Mouse (Mus musculus) bone marrow macrophage, adult 2 months (primary cell): ENCODE measurements around the gene Tmem151b. TPM values are rescaled to one million over a fixed set of nuclear protein-coding genes. Genes with fewer than 3 reads are reported as not detected.

Source experiments
- H3K27ac ChIP-seq: 2 replicates; pipeline ENCODE4 v1.5.1; 2012; ENCODE audit warnings: low read depth, low read length; ENCODE audit not compliant: insufficient read depth
- H3K4me1 ChIP-seq: 2 replicates; pipeline ENCODE4 v1.6.1; 2012; ENCODE audit warnings: low read length; ENCODE audit not compliant: control insufficient read depth, insufficient read depth
- H3K4me3 ChIP-seq: 2 replicates; pipeline ENCODE4 v1.5.1; 2012; ENCODE audit warnings: mild to moderate bottlenecking, low read length, moderate library complexity; ENCODE audit not compliant: insufficient read depth
- CTCF ChIP-seq: IDR thresholded peaks from 2 replicates; pipeline ENCODE4 v1.5.1; 2012; ENCODE audit warnings: low read depth, mild to moderate bottlenecking, low read length, moderate library complexity
- POLR2A ChIP-seq: IDR thresholded peaks from 2 replicates; pipeline ENCODE4 v1.6.1; 2012; ENCODE audit warnings: mild to moderate bottlenecking, low read depth, low read length, borderline replicate concordance
- polyA plus RNA-seq: library from polyadenylated mRNA; stranded (reverse); fragments of >200 nt; gene quantifications from 2 replicates; pipeline ENCODE4 v1.2.4, GENCODE M21; 2012; ENCODE audit not compliant: missing spikeins, insufficient read depth, insufficient read length

The Tmem151b gene
- polyA plus RNA-seq, 1 experiment = not detected

GRCm38 (mm10) chr17:45532896-45533295 lies 16.6 kb downstream of the Tmem151b start:
- no peak overlapping the region for H3K27ac ChIP-seq
- no peaks in the 10 kb centered on the region for H3K4me1 ChIP-seq
- no peak overlapping the region for H3K4me3 ChIP-seq
- no peak for TF ChIP-seq POLR2A
- no peak for TF ChIP-seq CTCF

GRCm38 (mm10) chr17:45530346-45530782 lies 19.1 kb downstream of the Tmem151b start:
- Histone ChIP-seq H3K27ac (no peak overlapping the region), H3K4me3 (no peak overlapping the region), H3K4me1 (no peaks in the 10 kb centered on the region)
- TF ChIP-seq POLR2A = no peak
- TF ChIP-seq CTCF = no peak

- TF ChIP-seq CTCF (no peak), POLR2A (no peak)
- Histone ChIP-seq H3K4me1 (no peaks in the 10 kb centered on the region), H3K27ac (no peak overlapping the region), H3K4me3 (no peak overlapping the region)
Measured at GRCm38 (mm10) chr17:45526571-45526970, 22.9 kb downstream of the Tmem151b start.

- Histone ChIP-seq H3K4me3 (no peak overlapping the region), H3K4me1 (no peaks in the 10 kb centered on the region), H3K27ac (no peak overlapping the region)
- TF ChIP-seq POLR2A = no peak
- no peak for TF ChIP-seq CTCF
Measured at GRCm38 (mm10) chr17:45524961-45525360, 24.5 kb downstream of the Tmem151b start.

- TF ChIP-seq POLR2A (no peak), CTCF (no peak)
Measured at GRCm38 (mm10) chr17:45523263-45523662, 26.2 kb downstream of the Tmem151b start, which contains the start of gene Tcte1. Gene Tcte1, plus strand, starts transcription at chr17:45523434.

GRCm38 (mm10) chr17:45520136-45520535 lies 29.3 kb downstream of the Tmem151b start:
- H3K4me1 ChIP-seq = no peaks in the 10 kb centered on the region
- no peak overlapping the region for H3K27ac ChIP-seq
- no peak overlapping the region for H3K4me3 ChIP-seq
- TF ChIP-seq CTCF (no peak), POLR2A (no peak)

More at GRCm38 (mm10) chr17:45523263-45523662, 26.2 kb downstream of the Tmem151b start, which contains the start of gene Tcte1:
- Histone ChIP-seq H3K4me1 (no peaks in the 10 kb centered on the region), H3K27ac (no peak within 1 kb of the TSS), H3K4me3 (no peak within 1 kb of the TSS)

GRCm38 (mm10) chr17:45518766-45519475 lies 30.6 kb downstream of the Tmem151b start:
- H3K27ac ChIP-seq = no peak overlapping the region
- no peak for TF ChIP-seq CTCF
- no peak for TF ChIP-seq POLR2A

GRCm38 (mm10) chr17:45517549-45518215 lies 31.8 kb downstream of the Tmem151b start:
- Histone ChIP-seq H3K4me3 (no peak overlapping the region), H3K4me1 (no peaks in the 10 kb centered on the region), H3K27ac (no peak overlapping the region)
- no peak for TF ChIP-seq POLR2A
- TF ChIP-seq CTCF = no peak

More at GRCm38 (mm10) chr17:45518766-45519475, 30.6 kb downstream of the Tmem151b start:
- H3K4me1 ChIP-seq = no peaks in the 10 kb centered on the region
- H3K4me3 ChIP-seq = no peak overlapping the region

GRCm38 (mm10) chr17:45517135-45517534 lies 32.3 kb downstream of the Tmem151b start:
- H3K27ac ChIP-seq = no peak overlapping the region
- H3K4me3 ChIP-seq = no peak overlapping the region
- H3K4me1 ChIP-seq = no peaks in the 10 kb centered on the region
- TF ChIP-seq POLR2A = no peak

GRCm38 (mm10) chr17:45516488-45516887 lies 33.0 kb downstream of the Tmem151b start:
- Histone ChIP-seq H3K27ac (no peak overlapping the region), H3K4me1 (no peaks in the 10 kb centered on the region), H3K4me3 (no peak overlapping the region)
- TF ChIP-seq CTCF = peak; percentile 71
- TF ChIP-seq POLR2A = no peak

- H3K27ac ChIP-seq = no peak overlapping the region
- TF ChIP-seq CTCF (no peak), POLR2A (no peak)
- H3K4me1 ChIP-seq = no peaks in the 10 kb centered on the region
- H3K4me3 ChIP-seq = no peak overlapping the region
Measured at GRCm38 (mm10) chr17:45515806-45516205, 33.7 kb downstream of the Tmem151b start.
